11 mouse cellular contexts compared by ENCODE assay signal in genomic region chr3:28026876-28027275, GRCm38 (mm10).
DNase-seq lines count a peak whose midpoint lies in the region; ATAC-seq lines count a peak whose summit lies in the region.
"Had no signal": no experiment of that assay in that cellular context is flagged by ENCODE, and none has a peak within 500 bp of the region (broad histone marks: within the 10 kb centered on the region; RNA-seq: fewer than 3 reads in every experiment).

No protein-coding gene starts in this region.

- 28% methylated on average over 3 of the region's 3 CpGs for WGBS in intestine, embryonic 16.5 days
- 49% methylated on average over 3 of the region's 3 CpGs for WGBS in stomach, embryonic 14.5 days

- no peaks in the 10 kb centered on the region; the same call in 1 of the 2 replicates for H3K36me3 ChIP-seq in intestine, embryonic 16.5 days (ENCODE audit: control insufficient read depth, insufficient read depth, low read length)
- no peaks in the 10 kb centered on the region for H3K36me3 ChIP-seq in stomach, embryonic 14.5 days (ENCODE audit: control insufficient read depth, insufficient read depth, low read length)

- peaks cover 14% of the 10 kb centered on the region for H3K4me1 ChIP-seq in intestine, embryonic 16.5 days (ENCODE audit: control insufficient read depth, insufficient read depth, low read length)
- H3K4me1 ChIP-seq in stomach, embryonic 14.5 days (ENCODE audit: control insufficient read depth, insufficient read depth, low read length), result no peaks in the 10 kb centered on the region

- no peak overlapping the region for H3K4me3 ChIP-seq in intestine, embryonic 16.5 days (ENCODE audit: low read length)
- no peak overlapping the region for H3K4me3 ChIP-seq in stomach, embryonic 14.5 days (ENCODE audit: low read depth, low read length)
- H3K4me3 ChIP-seq: limb, embryonic 15.5 days had no signal

- no peaks in the 10 kb centered on the region for H3K27me3 ChIP-seq in intestine, embryonic 16.5 days (replicated peaks; ENCODE audit: control insufficient read depth, insufficient read depth, low read length)
- no peaks in the 10 kb centered on the region for H3K27me3 ChIP-seq in stomach, embryonic 14.5 days (ENCODE audit: control insufficient read depth, insufficient read depth, low read length)
- H3K27me3 ChIP-seq: limb, embryonic 15.5 days had no signal

- DNase-seq in kidney, adult 8-10 months, result peak; percentile 34 to 84
- DNase-seq in liver, result peak; percentile 53
- no peak for DNase-seq in adipocyte (ENCODE audit: low spot score)
- DNase-seq in gastrocnemius, postnatal 25 days, result no peak
- DNase-seq in frontal cortex, postnatal 10 days (ENCODE audit: low spot score in 2 of 2), result no peak
- DNase-seq: thymus, adult 18-20 months had no signal

- H3K4me2 ChIP-seq in intestine, embryonic 16.5 days (ENCODE audit: low read depth, low read length), result no peak overlapping the region
- H3K4me2 ChIP-seq in stomach, embryonic 14.5 days (replicated peaks; ENCODE audit: low read depth, low read length), result no peak overlapping the region
- H3K4me2 ChIP-seq: hindbrain, embryonic 14.5 days; limb, embryonic 15.5 days had no signal

- ATAC-seq in intestine, embryonic 16.5 days, result peak; percentile 90
- peak; percentile 21; the same call in 1 of the 2 replicates for ATAC-seq in stomach, embryonic 14.5 days (ENCODE audit: insufficient number of reproducible peaks, insufficient read depth, low FRiP score, low read depth)
- ATAC-seq: forebrain, embryonic 14.5 days had no signal

- H3K27ac ChIP-seq in intestine, embryonic 16.5 days (ENCODE audit: low read length), result peak overlapping the region; percentile 72
- no peak overlapping the region; the same call in 1 of the 2 replicates for H3K27ac ChIP-seq in stomach, embryonic 14.5 days (ENCODE audit: low read length)
- H3K27ac ChIP-seq: hindbrain, embryonic 14.5 days; limb, embryonic 15.5 days had no signal

- H3K9me3 ChIP-seq in intestine, embryonic 16.5 days (ENCODE audit: control insufficient read depth, low read length), result no peaks in the 10 kb centered on the region
- no peaks in the 10 kb centered on the region for H3K9me3 ChIP-seq in stomach, embryonic 14.5 days (ENCODE audit: control insufficient read depth, low read depth, low read length)
- H3K9me3 ChIP-seq: limb, embryonic 15.5 days had no signal

- 0 out of 2 replicates have a peak overlapping the region, but pooled peaks have one; percentile 3 for H3K9ac ChIP-seq in intestine, embryonic 16.5 days (ENCODE audit: low read depth, low read length)
- H3K9ac ChIP-seq in stomach, embryonic 14.5 days (replicated peaks; ENCODE audit: low read depth, low read length), result no peak overlapping the region
- H3K9ac ChIP-seq: hindbrain, embryonic 14.5 days; limb, embryonic 15.5 days had no signal

Comparison
In these comparisons a context has a peak if more than half of its experiments do, and no peak if none do; other contexts are left out.
1. DNase-seq: peak in kidney, adult 8-10 months (2 of 2) and liver (single experiment); none in adipocyte (single experiment), gastrocnemius, postnatal 25 days (single experiment) and frontal cortex, postnatal 10 days (0 of 2).